Mouse (Mus musculus) myocyte (in vitro differentiated cells): ENCODE measurements around the gene Dcun1d2. TPM values are rescaled to one million over a fixed set of nuclear protein-coding genes. Genes with fewer than 3 reads are reported as not detected.

ENCODE experiments used
- H3K27me3 ChIP-seq: one replicate; pipeline ENCODE4 v1.6.1; 2011; ENCODE audit not compliant: control insufficient read depth, insufficient read depth, insufficient read length
- H3K36me3 ChIP-seq: one replicate; pipeline ENCODE4 v1.6.1; 2011; ENCODE audit not compliant: control insufficient read depth, insufficient read depth
- H3K4me2 ChIP-seq: one replicate; pipeline ENCODE4 v1.6.1; 2011; ENCODE audit warnings: low read depth, control low read depth
- H3K4me3 ChIP-seq: one replicate; pipeline ENCODE4 v1.5.1; 2011; ENCODE audit warnings: mild to moderate bottlenecking, control low read depth, moderate library complexity
- H3K79me2 ChIP-seq: one replicate; pipeline ENCODE4 v1.6.1; 2011; ENCODE audit not compliant: control insufficient read depth, insufficient read depth
- H3ac ChIP-seq: one replicate; pipeline ENCODE4 v1.6.1; 2011; ENCODE audit not compliant: control insufficient read depth, insufficient read length
- CEBPB ChIP-seq: IDR thresholded peaks from 2 replicates; pipeline ENCODE4 v1.6.1; 2011; ENCODE audit warnings: mild to moderate bottlenecking, moderate library complexity; ENCODE audit not compliant: poor library complexity, insufficient read depth, severe bottlenecking
- E2F4 ChIP-seq: IDR thresholded peaks from one replicate; pipeline ENCODE4 v1.6.1; 2011; ENCODE audit warnings: mild to moderate bottlenecking, control low read depth, moderate library complexity; ENCODE audit not compliant: insufficient read depth
- MAX ChIP-seq: IDR thresholded peaks from one replicate; pipeline ENCODE4 v1.6.1; 2011; ENCODE audit warnings: low read depth, mild to moderate bottlenecking, control low read depth
- MYOD1 ChIP-seq, 3 experiments: IDR thresholded peaks; one replicate each; pipeline ENCODE4 v1.6.1; 2011; ENCODE audit warnings: control low read depth in 2 of 3, low read depth in 2 of 3, mild to moderate bottlenecking in 2 of 3, moderate library complexity in 1 of 3; ENCODE audit not compliant: insufficient read length in 2 of 3, control insufficient read depth in 1 of 3
- MYOG ChIP-seq, 3 experiments: IDR thresholded peaks; one replicate each; pipeline ENCODE4 v1.6.1; 2011; ENCODE audit warnings: control low read depth in 2 of 3, low read depth in 2 of 3, mild to moderate bottlenecking in 2 of 3; ENCODE audit not compliant: insufficient read length in 2 of 3, control insufficient read depth in 1 of 3, insufficient read depth in 1 of 3
- POLR2A ChIP-seq: IDR thresholded peaks from one replicate; pipeline ENCODE4 v1.6.1; 2011; ENCODE audit warnings: low read depth, mild to moderate bottlenecking, control low read depth, moderate library complexity; ENCODE audit not compliant: insufficient read length
- POLR2AphosphoS2 ChIP-seq: IDR thresholded peaks from one replicate; pipeline ENCODE4 v1.6.1; 2011; ENCODE audit warnings: low read depth, control low read depth; ENCODE audit not compliant: insufficient read length
- REST ChIP-seq: IDR thresholded peaks from one replicate; pipeline ENCODE4 v1.6.1; 2011; ENCODE audit warnings: mild to moderate bottlenecking, control low read depth, moderate library complexity; ENCODE audit not compliant: insufficient read depth, insufficient read length
- SRF ChIP-seq: IDR thresholded peaks from one replicate; pipeline ENCODE4 v1.6.1; 2011; ENCODE audit warnings: low read depth; ENCODE audit not compliant: control insufficient read depth, insufficient read length
- TCF12 ChIP-seq: IDR thresholded peaks from one replicate; pipeline ENCODE4 v1.6.1; 2011; ENCODE audit warnings: mild to moderate bottlenecking, control low read depth; ENCODE audit not compliant: poor library complexity, insufficient read depth, severe bottlenecking
- TCF3 ChIP-seq: IDR thresholded peaks from one replicate; pipeline ENCODE4 v1.6.1; 2011; ENCODE audit warnings: low read depth, control low read depth; ENCODE audit not compliant: insufficient read length
- USF1 ChIP-seq: IDR thresholded peaks from one replicate; pipeline ENCODE4 v1.6.1; 2011; ENCODE audit warnings: low read depth, mild to moderate bottlenecking, control low read depth, moderate library complexity
- polyA plus RNA-seq: library from polyadenylated mRNA; unstranded; fragments of >200 nt; fragmentation: generic; extraction: Trizol; gene quantifications from one replicate; pipeline ENCODE4 v1.2.1, GENCODE M21; 2012; ENCODE audit warnings: missing spikeins

Gene Dcun1d2
- polyA plus RNA-seq, 1 experiment, result 15.3 TPM

DNA sequence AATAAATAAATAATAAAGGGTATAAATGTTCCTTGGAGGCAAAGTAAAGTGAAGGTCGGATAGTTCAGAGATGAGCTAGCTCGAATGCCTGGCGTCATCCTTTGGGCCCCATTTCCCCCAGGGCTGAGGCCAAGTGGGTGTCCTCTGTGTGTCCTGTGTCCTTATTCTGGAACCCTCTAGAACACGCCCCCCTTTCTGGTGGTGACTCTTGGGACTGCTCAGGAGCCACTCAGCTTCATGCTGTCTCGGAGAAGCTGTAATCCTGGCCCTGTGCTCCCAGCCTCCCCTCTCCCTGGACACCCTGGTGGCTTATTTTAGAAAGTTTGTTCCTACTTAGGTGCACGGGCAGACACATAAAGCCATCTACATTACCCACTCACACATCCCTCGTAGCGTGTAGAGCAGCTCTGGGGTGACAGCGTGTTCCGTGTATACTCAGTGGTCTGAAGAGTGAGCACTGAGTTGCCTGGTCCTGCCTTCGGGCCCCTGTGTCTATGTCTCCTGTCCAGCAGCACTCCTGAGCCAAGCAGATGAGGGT is 43.5 kb downstream of the Dcun1d2 start:
- H3K4me3 ChIP-seq, result no peak overlapping the region
- H3K79me2 ChIP-seq, result no peaks in the 10 kb centered on the region
- H3K36me3 ChIP-seq, result no peaks in the 10 kb centered on the region
- no peak overlapping the region for H3K4me2 ChIP-seq
- H3ac ChIP-seq, result no peak overlapping the region
- TF ChIP-seq POLR2AphosphoS2 (no peak), REST (no peak), MYOG (IDR thresholded peaks at IDR 0.05; ENCODE audit: control insufficient read depth in 1 of 3, insufficient read depth in 1 of 3, insufficient read length in 2 of 3, low read depth in 2 of 3) (no peak)
- H3K27me3 ChIP-seq, result peaks cover 79% of the 10 kb centered on the region

DNA sequence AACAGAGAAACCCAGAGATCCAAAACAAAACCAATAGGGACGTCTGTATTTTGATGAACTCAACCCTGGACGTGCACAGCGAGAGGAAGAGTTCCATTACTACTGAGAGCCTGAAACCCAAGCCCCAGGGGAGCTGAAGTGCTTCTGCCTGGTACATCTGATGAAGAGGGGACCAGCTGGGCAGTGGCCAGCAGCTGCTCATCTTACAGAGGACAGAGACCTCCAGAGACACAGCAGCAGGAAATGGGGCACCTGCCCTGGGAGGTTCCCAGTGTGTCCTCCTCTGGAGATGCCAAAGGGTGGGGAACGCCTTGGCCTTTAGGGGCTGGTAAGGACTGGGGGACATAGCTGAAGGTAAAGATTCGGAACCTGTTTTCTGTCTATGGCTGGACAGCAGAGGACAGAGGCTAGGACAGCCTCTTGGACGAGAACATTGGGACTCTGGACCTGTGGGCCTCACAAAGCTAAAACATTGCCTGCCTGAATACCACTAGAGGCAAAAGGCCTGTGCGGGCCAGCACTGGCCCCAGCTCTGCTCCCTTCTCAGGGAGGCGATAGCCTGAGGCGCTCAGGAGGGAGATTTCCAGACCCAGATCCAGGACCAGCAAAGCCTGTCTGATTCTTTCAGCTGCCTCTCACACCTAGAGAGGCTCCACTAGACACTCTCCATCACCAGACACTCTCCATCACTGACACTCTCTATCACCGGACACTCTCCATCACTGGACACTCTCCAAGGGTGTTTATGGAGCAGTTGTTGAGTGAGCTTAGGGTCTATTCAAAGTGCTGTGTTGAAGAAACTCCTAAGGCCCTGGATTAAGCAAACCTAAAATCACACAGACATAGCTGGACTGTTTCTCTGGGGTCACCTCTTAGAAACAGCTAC is 44.7 kb downstream of the Dcun1d2 start:
- peaks cover 77% of the 10 kb centered on the region for H3K27me3 ChIP-seq
- no peak overlapping the region for H3K4me2 ChIP-seq
- H3K4me3 ChIP-seq, result no peak overlapping the region
- H3K36me3 ChIP-seq, result no peaks in the 10 kb centered on the region
- TF ChIP-seq POLR2AphosphoS2 (no peak), SRF (no peak), REST (no peak), POLR2A (no peak), MYOG (IDR thresholded peaks at IDR 0.05; ENCODE audit: control insufficient read depth in 1 of 3, insufficient read depth in 1 of 3, insufficient read length in 2 of 3, low read depth in 2 of 3) (no peak), E2F4 (no peak), TCF3 (no peak), MYOD1 (IDR thresholded peaks at IDR 0.05; ENCODE audit: control insufficient read depth in 1 of 3, insufficient read length in 2 of 3, low read depth in 2 of 3) (no peak), MAX (no peak), TCF12 (no peak), USF1 (no peak), CEBPB (no peak)
- no peak overlapping the region for H3ac ChIP-seq
- no peaks in the 10 kb centered on the region for H3K79me2 ChIP-seq

DNA sequence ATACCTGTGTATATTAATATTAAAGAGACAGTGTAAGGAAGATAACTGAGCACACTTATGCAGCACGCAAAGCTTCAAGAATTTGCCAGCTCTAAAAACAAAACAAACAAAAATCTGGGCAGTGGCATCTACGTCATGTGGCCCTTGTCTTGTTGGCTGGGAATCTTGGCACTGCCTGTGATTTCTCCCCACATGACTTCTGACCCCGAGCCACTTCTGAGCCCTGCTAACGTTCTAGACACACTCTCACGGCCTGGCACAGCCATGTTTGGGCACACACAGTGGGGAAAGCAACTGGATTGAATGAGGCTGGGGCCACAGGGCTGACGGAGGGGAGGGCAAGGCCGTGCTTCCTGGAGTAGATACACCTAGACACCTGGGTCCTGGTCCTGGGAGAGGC is 47.2 kb downstream of the Dcun1d2 start:
- TF ChIP-seq MYOG (IDR thresholded peaks at IDR 0.05; ENCODE audit: control insufficient read depth in 1 of 3, insufficient read depth in 1 of 3, insufficient read length in 2 of 3, low read depth in 2 of 3) (no peak), SRF (no peak), POLR2A (no peak), TCF3 (no peak), MYOD1 (IDR thresholded peaks at IDR 0.05; ENCODE audit: control insufficient read depth in 1 of 3, insufficient read length in 2 of 3, low read depth in 2 of 3) (no peak), E2F4 (no peak), USF1 (no peak), POLR2AphosphoS2 (no peak), TCF12 (no peak), MAX (no peak)
- Histone ChIP-seq H3K36me3 (no peaks in the 10 kb centered on the region), H3K27me3 (peaks cover 71% of the 10 kb centered on the region)

DNA sequence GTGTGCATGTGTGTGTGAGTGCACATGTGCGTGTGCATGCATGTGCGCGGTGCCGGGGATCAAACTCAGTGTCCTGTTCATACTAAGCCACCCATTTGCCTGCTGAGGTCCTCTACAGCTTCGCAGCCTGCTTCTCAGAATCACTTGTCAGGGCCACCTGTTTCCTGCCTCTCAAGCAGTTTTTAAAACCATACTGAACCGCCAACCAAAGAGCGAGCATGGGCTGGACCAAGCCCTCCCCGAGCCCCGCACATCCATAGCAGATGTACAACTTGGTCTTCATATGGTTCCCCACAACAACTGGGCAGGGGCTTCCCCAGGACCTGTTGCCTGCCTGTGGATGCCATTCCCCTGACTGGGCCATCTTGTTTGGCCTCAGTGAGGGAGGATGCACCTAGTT is 47.9 kb downstream of the Dcun1d2 start:
- H3K4me2 ChIP-seq, result no peak overlapping the region
- no peak overlapping the region for H3K4me3 ChIP-seq
- H3ac ChIP-seq, result no peak overlapping the region
- peaks cover 71% of the 10 kb centered on the region for H3K27me3 ChIP-seq
- no peaks in the 10 kb centered on the region for H3K79me2 ChIP-seq
- no peak for TF ChIP-seq POLR2AphosphoS2
- H3K36me3 ChIP-seq, result no peaks in the 10 kb centered on the region

More for the DNA sequence above, 47.2 kb downstream of the Dcun1d2 start:
- Histone ChIP-seq H3K4me2 (no peak overlapping the region), H3ac (no peak overlapping the region), H3K4me3 (no peak overlapping the region), H3K79me2 (no peaks in the 10 kb centered on the region)

DNA sequence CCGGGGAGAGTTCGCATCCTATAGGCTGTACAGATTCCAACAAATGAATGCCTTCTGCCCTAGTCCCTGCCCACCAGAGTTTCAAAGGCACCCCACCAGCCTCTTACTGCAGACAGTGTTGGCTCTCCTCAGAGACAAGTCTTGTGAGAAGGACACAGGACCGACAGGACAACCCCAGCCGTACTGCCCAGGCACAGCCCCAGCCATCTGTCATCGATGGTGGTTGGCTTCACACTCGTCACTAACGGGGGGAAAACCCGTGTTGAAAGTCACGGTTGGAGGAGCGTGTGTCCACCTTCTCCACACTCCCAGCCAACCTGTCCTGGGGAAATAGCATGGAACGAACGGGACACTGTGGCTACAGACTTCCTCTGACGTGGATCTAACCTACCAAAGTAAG is 53.1 kb downstream of the Dcun1d2 start:
- H3K79me2 ChIP-seq, result no peaks in the 10 kb centered on the region
- no peak overlapping the region for H3ac ChIP-seq
- H3K4me3 ChIP-seq, result no peak overlapping the region
- no peak overlapping the region for H3K4me2 ChIP-seq
- H3K36me3 ChIP-seq, result no peaks in the 10 kb centered on the region
- peaks cover 55% of the 10 kb centered on the region for H3K27me3 ChIP-seq
- TF ChIP-seq REST, result no peak
- TF ChIP-seq CEBPB, result no peak
- no peak for TF ChIP-seq MYOD1 (IDR thresholded peaks at IDR 0.05; ENCODE audit: control insufficient read depth in 1 of 3, insufficient read length in 2 of 3, low read depth in 2 of 3)
- TF ChIP-seq SRF, result no peak
- no peak for TF ChIP-seq POLR2A
- no peak for TF ChIP-seq E2F4
- no peak for TF ChIP-seq TCF12
- TF ChIP-seq MAX, result no peak
- TF ChIP-seq MYOG (IDR thresholded peaks at IDR 0.05; ENCODE audit: control insufficient read depth in 1 of 3, insufficient read depth in 1 of 3, insufficient read length in 2 of 3, low read depth in 2 of 3), result no peak
- TF ChIP-seq USF1, result no peak
- no peak for TF ChIP-seq POLR2AphosphoS2
- TF ChIP-seq TCF3, result no peak
